Mouse (Mus musculus) megakaryocyte, embryonic 14.5 days (primary cell): ENCODE results near the gene Pax4.

ENCODE experiments used
- FLI1 ChIP-seq: IDR thresholded peaks from 2 replicates; pipeline ENCODE4 v1.6.1; 2012; ENCODE audit warnings: low read length, inconsistent platforms, mixed read lengths
- GATA1 ChIP-seq: IDR thresholded peaks from 3 replicates; pipeline ENCODE4 v1.6.1; 2012; ENCODE audit warnings: mixed read lengths, low read length, inconsistent platforms, borderline replicate concordance

- TF ChIP-seq FLI1 (no peak), GATA1 (no peak)
Measured at GRCm38 (mm10) chr6:28488204-28488851, 39.2 kb upstream of the Pax4 start.
